Mouse (Mus musculus) heart, postnatal 36 days (tissue): ENCODE measurements around the gene Tgoln1. TPM values are rescaled to one million over a fixed set of nuclear protein-coding genes. Genes with fewer than 3 reads are reported as not detected.
A peak's percentile ranks its signal among the peaks of the same experiment; 100 is the strongest.

Experiments
- DNase-seq, 2 experiments: peaks; one replicate each; pipeline ENCODE4 v3.0.0; 2021 to 2022
- intact Hi-C: fragments of 180-260 bp; cut with DNase I; formaldehyde crosslinking; loops from one replicate; pipeline ENCODE4 v1.15.1; 2025
- total RNA-seq, 2 experiments: library from RNA; stranded (reverse); gene quantifications; 2 replicates each; pipeline ENCODE4 v1.2.3; 2021

The Tgoln1 gene
- total RNA-seq, 2 experiments from 2014 or later, result 56.9 to 61.9 TPM

DNA sequence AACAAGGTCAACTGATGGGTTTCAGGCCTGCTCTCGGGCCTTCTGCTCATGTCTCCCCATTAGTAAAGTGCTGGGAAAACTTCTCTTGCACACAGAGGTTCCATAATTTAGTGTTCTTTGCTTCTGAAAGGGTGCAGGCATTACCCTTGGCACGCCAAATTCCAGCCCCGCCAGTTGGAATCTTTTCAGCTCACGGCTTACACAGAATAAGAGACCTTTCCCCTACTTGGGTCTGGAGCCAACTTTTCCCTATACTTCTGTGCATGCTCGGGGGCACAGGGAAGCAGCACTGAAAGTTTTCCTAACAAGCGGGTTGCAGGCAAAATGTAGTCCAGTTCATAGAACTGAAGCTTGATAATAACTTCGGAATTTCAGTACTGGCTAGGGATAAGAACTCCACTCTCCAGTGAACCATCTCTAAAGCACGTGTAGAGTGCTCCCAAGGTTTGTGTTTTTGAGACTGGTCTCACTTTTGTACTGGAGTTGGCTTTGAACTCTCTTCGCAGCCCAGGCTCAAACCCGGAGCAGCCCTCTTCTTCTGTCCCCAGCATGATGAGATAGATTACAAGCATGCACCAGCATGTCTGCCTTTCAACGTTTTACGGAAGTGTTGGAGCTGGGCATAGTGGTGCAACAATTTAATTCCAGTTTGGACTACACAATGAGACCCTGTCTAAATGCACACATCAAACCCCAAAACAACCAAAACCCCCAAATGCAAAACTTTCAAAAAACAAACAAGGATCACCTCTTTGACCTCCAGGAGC is 17.8 kb downstream of the Tgoln1 start:
- intact Hi-C loops, result loop anchor here (2.0 kb wide), 1 partner anchor 28 kb away; no protein-coding TSS in a partner anchor
- DNase-seq, result peak in 1 of 2 experiments; percentile 48

DNA sequence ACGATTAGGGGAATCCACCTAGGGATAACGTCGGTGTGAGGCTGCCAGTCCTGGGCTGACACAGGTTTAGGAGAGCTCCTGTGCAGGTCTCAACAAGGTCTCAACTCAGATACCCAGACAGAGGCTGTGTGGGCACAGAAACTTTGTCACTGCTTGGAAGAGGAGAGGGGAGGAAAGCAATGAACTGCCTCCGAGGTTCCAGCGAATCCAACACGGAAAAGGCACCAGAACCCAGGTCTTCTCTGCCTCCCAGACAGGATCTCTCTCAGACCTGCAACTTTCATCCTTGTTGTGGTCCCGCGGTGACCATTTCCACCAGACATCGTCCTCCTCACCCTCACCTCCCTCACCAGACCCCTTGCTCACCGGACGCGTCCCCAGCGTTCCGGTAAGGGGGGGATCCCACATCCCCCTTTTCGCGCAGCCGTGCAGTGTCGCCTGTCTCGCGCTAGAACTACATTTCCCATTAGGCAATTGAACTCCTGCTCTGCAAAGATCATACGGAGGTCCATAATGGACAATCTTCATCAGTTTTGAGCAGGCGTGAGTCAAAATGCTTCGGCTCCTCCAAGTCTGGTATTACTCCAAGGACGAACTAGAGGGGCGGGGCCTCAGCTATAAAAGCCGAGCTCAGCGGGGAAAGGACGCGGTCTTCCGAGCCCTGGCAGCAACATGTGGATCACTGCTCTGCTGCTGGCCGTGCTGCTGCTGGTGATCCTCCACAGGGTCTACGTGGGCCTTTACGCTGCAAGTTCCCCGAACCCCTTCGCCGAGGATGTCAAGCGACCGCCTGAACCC is 18.6 kb downstream of the Tgoln1 start, which contains the start of the genes Elmod3 and Retsat:
TSS of gene Elmod3 (minus strand) at position 458 of the 798 bp plus-strand sequence.
TSS of gene Retsat (plus strand) at position 520 of the 798 bp plus-strand sequence.
- intact Hi-C loops, result loop anchor here (2.0 kb wide), 1 partner anchor 27 kb away; no protein-coding TSS in a partner anchor
- peak; percentile 94 to 95 for DNase-seq

DNA sequence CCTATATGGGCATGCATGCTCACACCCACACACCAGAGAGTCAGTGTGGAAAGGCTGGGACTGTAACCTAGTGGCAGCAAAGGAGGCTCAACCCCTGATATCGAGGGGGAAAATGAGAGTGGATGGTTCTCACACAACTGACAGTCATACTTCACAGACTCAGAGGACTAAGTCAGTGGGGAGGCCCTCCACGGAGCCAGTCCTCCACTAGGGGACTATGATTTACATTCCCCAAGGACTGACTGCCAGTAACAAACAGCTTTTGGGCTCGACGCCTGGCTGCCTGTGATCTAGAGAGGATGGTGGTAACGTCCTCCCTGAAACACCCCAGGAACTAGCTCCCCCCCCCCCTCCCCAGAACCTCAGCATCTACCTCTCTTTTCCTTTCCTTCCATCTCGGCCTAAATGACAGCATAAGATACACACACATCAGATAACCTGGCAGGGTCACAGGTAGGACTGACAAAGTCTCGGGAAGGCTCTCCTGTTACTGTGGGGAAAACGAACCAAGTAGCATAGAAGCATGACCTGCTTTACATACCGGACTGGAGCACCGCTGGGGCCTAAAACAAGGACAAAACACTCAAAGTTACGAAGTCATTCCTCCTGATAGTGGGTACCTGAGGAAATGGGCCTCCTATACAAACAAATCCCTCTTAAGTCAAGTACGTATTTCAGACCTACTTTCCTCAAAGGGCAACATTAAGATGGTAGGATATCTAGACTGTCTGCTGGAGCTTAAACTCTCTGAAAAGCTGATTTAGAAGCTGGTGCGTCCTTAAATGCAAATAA is 19.5 kb downstream of the Tgoln1 start:
- DNase-seq, result peak in 1 of 2 experiments; percentile 25
- intact Hi-C loops, result no loop called here

DNA sequence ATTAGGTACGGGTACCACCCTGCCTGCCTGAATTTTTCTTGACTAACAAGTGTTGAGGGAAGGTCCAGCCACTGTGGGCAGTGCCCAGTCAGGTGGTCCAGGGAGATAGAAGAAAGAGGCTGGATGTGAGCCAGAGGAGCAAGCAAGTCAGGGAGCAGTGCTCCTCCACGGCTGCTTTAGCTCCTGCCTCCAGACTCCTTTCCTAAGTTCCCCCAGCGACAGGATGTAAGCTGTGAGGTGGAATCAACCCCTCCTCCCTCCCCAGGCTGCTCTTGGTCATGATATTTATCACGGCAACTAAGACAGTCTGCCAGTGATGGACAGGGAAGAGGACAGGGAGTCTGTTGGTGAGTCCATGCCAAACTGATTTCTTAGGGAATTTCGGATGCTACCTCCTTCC is 22.9 kb downstream of the Tgoln1 start:
- intact Hi-C loops, result no loop called here
- DNase-seq, result no peak

DNA sequence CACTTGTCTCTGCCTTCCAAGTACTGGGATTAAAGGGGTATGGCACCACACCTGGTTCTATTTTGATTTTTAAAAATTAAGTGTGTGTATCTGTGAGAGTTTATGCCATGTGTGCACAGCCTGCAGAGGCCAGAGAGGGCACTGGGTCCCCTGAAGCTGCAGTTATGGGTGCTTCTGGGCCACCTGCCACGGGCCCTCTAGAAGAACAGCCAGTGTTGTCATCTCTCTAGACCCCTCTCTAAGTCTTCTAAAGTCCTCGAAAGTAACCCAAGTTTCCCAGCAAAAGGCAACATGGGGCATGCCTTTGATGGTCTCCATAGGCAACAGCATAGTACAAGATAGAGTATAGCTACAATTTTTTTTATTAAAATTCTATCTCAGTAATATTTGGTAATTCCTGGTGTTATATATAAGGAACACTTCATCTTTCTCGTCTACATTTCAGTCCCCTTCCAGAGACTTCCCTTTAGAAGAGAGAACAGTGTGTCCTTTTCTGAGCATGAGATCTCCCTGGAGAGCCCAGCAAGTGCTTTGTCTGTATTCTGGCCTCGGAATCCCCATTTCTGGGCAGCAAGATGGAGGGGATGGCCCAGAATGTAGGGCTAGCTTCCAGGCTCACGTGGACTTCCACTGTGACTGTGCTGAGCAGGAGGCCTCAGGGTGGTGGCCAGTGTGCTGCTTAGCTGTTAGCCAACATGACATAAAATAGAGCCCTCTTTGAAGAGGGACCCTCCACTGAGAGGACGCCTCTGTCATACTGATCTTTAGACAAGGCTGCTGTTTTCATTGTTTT is 23.6 kb downstream of the Tgoln1 start:
- DNase-seq, result peak; percentile 52 to 56
- intact Hi-C loops, result no loop called here

DNA sequence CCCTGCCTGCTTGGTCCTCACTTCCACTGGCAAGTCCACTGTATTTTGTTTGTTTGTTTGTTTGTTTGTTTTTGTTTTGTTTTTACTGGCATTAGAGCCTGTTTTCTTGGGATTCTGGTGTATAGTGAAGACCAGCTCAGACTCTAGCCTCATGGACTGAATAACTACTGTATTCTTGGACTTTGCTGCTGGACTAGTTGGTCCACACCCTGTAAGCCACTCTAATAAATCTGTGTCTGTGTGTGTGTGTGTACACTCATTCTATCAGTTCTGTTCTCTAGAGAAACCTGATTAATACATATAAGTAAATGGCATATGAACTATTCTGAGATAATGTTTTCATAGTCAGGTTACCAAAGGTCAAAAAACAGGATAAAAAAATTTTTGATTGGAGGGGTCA is 26.7 kb downstream of the Tgoln1 start:
- DNase-seq, result no peak
- intact Hi-C loops, result no loop called here

DNA sequence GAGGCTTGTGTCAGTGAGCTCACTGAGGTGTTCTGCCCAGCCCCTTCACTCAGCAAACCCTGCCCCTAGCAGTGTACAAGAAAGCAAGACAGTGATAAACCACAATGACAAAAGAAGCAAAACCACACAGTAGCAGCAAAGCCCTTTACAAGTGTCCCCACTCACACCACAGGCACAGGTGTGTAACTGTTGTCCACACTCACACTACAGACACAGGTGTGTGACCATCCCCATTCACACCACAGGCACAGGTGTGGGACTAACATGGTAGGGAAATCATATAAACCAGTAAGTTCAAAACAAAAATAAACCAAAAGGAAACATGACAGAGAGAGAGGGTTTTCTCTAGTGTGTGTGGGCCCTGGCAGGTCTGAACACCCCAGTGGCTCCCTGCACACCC is 28.5 kb downstream of the Tgoln1 start:
- intact Hi-C loops, result no loop called here
- no peak for DNase-seq

DNA sequence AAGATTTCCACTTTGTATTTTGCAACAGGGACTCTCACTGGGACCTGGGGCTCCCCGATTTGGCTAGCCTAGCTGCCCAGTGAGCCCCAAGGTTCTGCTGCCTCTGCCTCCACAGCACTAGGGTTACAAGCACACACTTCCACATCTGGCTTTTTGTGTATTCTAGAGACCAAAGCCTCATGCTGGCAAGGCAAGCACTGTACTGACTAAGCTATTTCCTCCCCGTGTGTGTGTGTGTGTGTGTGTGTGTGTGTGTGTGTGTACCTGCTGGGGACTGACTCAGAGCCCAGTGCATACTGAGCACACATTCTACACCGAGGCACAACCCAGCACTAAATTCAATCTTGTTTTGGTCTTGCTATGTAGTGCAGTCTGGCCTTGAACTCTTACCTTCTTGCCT is 30.1 kb downstream of the Tgoln1 start:
- no peak for DNase-seq
- intact Hi-C loops, result no loop called here

DNA sequence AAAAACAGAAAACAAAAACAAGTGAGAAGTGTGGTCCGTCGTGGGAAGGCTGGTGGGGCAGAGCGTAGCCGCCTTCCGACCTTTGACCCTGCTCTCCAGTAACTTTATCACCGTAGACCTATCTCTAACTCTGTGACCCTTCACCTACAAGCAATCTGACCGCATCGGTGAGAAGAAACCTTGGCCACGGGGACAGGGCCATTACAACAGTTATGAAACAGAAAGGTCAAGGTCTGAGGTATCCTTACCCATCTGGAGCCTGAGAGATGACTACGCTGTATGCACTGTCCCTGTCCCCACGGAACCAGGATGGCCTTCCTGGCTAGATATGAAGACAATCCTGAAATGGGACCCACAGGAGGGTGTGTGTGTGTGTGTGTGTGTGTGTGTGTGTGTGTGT is 32.6 kb downstream of the Tgoln1 start:
- DNase-seq, result no peak
- intact Hi-C loops, result no loop called here

DNA sequence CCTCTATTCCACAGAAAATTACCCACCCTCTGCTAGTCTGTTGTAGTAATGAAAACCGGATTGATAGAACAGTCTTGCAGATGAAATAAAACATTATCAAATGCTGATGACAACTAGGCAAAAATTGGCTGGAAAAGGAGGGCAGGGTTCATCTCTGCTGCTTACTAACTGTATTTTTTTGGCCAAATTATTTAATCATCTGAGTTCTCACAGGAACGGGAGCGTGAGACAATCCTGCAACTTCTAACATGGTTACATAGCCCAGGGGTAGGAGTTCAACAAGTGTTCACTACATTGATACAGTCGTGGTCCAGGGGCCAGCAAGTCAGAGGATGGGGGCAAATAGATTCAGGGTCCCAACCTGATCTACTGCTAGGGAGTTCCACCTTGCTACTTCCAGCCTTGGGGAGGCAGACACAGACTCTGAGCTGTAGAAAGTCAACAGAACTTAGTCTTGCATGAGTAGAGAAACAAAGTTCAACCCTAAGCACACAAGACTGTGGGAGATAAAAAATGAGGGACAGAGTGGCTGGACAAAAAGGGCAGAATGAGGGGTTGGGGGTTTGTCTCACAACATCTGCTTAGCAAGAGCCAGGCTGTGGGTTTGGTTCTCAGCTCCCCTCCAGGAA is 33.5 kb downstream of the Tgoln1 start:
- intact Hi-C loops, result no loop called here
- DNase-seq, result no peak

DNA sequence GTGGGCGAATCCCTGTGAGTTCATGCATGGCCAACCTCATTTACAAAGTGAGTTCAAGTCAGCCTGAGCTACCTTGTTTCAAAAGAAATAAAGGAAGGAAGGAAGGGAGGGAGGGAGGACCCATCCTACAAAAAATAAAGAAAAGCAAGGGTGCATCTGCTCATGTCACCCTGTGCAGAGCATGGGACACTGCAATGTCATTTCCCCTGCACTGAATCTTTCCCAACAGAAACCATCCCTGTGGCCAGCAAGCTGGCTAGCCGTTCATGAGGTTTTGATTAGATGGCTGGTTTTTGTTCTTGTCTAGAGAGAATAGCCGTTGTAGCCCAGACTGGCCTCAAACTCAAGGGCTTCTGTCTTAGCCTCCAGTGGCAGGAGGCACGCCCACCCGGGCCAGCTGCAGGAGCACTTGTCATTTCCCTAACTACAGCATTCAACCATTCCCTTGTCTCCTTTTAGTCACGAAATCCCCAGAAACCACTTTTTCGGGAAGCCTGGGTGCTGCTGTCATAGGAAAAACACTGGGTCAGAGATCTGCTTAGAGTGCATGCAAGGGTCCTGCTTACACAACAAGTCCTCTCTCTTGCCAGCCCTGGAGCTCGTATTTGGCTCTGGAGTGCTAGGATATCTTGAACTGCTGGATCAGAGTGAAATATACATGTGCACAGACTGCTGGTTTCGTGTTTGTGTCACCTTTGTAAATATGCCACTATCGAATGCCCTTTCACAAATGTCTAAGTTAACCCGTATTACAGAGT is 35.0 kb downstream of the Tgoln1 start:
- intact Hi-C loops, result no loop called here
- no peak for DNase-seq

DNA sequence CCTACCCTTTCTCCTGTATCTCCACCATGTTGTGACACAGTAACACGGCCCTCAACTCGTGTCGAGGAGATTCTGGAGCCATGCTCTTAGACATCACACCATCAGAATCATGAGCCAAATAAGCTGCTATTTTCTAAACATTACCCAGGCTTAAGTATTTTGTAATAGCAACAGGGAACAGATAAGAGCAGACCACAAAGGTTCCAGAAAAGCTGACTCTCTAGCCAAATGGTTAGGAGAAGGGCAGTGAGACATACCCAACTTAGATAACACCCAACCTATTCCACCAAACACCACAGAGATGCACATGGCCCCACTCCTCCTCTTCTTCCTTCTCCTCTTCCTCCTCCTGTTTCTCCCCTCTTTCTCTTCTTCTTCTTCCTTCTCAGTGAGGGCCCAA is 40.8 kb downstream of the Tgoln1 start:
- DNase-seq, result no peak
- intact Hi-C loops, result no loop called here

DNA sequence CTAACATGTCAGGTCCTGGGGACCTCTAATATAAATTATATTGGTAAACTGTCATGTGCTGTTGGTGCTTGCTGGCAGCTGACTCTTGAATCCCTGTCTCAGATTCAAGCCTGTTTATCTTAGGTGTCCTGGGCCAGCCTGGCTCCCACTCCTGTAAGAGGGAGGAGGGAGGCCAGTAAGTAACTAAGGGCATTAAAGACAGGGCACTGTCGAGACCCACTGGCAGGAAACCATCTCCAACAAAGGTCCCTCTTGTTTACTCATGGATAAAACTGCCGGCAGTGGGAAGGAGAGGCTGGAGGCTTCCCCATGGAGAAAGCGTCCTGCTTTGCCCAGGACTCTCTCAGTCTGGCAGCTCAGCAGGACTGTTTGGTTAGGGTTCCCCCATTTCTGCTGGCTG is 45.0 kb downstream of the Tgoln1 start:
- DNase-seq, result no peak
- intact Hi-C loops, result loop anchor here (2.0 kb wide), 1 partner anchor 27 kb away; the partner anchor contains the start of genes Elmod3 and Retsat

DNA sequence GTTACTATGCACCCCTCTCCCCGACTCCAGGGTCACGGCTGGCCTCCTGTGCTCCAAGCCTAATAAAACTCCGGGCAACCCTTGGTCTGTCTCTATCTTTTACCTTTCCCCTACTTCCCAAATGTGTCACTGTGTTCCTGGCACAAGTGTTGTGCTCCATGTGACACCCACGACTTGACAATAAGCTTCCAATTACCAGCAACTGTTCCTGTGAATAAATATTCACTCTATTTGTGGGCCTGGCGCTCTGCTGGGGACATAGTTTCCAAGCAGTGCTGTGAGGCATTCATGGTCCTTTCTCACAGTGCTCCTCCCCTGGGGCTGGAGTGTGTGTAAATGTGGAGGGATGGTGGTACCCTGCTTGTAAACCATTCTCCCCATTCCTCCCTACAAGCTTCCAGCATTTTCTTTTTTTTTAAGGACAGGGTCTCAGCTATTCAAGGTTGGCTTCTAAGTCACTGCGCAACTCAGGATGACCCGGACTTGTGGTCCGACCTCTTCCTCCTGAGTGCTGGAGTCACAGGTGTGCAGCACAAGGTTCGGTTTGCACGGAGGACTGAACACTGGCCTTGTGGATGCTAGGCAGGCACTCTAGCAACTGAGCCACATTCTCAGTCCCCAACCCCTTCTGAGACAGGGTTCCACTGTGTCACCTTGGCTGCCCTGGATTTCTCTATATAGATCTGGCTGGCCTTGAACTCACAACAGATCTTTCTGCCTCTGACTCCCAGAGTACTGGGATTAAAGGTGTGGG is 46.0 kb downstream of the Tgoln1 start:
- intact Hi-C loops, result loop anchor here (2.0 kb wide), 1 partner anchor 28 kb away; the partner anchor contains the start of genes Elmod3 and Retsat
- DNase-seq, result peak in 1 of 2 experiments; percentile 29

DNA sequence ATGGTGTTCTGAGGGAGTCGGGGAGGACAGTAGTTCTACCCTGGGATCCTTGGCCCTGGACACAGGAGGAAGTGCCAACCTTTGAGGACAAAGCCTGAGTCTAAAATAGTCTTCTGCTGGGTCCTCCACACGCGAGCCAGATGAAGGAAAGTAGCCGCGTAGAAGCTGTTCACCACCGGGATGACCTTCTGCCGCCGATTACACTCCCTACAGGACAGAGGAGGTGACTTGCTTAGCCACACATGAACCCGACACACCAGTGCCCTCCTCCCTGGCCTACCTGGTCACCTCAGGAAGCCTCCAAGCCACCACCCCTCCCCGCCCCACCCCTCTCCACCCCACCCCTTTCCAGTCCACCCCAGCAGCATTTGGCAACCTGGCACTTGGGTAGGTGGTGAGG is 48.1 kb downstream of the Tgoln1 start:
- intact Hi-C loops, result no loop called here

DNA sequence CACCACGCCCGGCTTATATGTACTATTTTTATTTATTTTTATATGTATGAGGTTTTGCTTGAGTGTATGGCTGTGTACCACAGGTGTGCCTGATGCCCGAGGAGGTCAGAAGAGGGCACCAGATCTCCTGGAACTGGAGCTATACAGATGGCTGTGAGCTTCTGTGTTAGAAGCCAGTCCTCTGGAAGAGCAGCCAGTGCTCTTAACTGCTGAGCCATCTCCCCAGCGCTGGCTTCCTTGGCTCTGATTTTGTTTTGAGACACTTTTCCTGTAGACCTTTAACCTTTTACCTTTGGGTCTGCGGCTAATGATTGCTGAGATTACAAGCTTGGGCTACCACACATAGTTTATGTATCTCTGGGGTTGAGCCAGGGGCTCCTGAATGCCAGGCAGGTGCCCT is 49.3 kb downstream of the Tgoln1 start:
- no peak for DNase-seq
- intact Hi-C loops, result no loop called here

More for the DNA sequence above, 48.1 kb downstream of the Tgoln1 start:
- DNase-seq, result no peak

DNA sequence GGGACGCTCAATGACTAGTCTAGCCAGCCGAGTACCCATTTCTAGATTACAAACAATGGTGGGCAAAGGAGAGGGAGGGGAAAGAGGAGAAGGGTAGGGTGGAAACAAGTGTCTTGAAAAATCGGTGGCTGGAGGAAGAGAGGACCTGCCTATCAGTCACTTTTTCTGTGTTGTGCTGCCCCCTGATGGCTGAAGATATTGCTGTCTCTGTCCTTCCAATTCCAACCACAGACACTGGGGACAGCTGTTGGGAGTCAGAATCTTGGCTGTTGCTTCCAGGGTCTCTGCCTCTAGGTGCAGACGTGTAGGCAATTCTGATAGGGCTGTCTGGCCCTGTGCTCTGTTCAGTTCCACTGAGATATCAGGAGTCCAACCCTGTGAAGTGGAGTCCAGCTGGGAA is 50.8 kb downstream of the Tgoln1 start:
- intact Hi-C loops, result loop anchor here (1.0 kb wide), 2 partner anchors 31 to 138 kb away; no protein-coding TSS in a partner anchor
- peak; percentile 91 to 92 for DNase-seq

DNA sequence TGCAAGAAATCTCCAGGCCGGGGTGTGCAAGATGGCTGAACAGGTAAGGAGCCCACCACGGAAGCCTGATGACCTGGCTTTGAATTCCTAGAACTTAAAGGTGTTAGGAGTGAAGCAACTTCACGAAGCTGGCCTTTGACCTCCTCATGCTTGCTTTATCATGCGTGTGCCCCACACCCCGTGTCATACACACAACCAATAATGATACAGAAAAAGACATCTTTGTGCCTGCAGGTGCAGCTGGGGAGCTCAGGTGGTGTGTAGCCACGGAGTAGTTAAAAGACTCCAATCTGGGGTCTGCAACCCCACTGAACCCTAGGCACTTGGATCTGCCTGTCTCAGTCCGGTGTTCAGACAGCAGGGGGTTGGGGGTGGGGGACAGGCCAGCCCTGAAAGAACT is 51.3 kb downstream of the Tgoln1 start:
- DNase-seq, result no peak

More for the DNA sequence above, 51.3 kb downstream of the Tgoln1 start:
- intact Hi-C loops, result no loop called here
